Mouse (Mus musculus) CD8-positive naive resting alpha-beta T cell, adult 57 days (primary cell): ENCODE results near the gene Pank3. TPM values are rescaled to one million over a fixed set of nuclear protein-coding genes. Genes with fewer than 3 reads are reported as not detected.

ENCODE experiments used
- total RNA-seq: library from RNA; stranded (reverse); gene quantifications from one replicate; pipeline ENCODE4 v1.2.4, GENCODE M21; 2023

Gene Pank3
- 19.1 TPM for total RNA-seq

GRCm38 (mm10) chr11:35769188-35769745, at the start of gene Pank3:
TSS of gene Pank3 (plus strand) at chr11:35769484.

GRCm38 (mm10) chr11:35798874-35799273, 29.6 kb downstream of the Pank3 start, which contains the start of gene Fbll1:
TSS of gene Fbll1 (minus strand) at chr11:35798884.

GRCm38 (mm10) chr11:35834022-35834760, 64.9 kb downstream of the Pank3 start, which contains the start of gene Rars:
TSS of gene Rars (minus strand) at chr11:35834506.

Other genes starting within 250 kb of the Pank3 start
- gene Fbll1, start 29.4 kb downstream of the Pank3 start, total RNA-seq: not detected
- 59.6 TPM for gene Rars, start 65.0 kb downstream of the Pank3 start, total RNA-seq
- 0.80 TPM for gene Wwc1, start 211.0 kb downstream of the Pank3 start, total RNA-seq